Comparison of ENCODE assay signal across 28 mouse cellular contexts in the genomic region with DNA sequence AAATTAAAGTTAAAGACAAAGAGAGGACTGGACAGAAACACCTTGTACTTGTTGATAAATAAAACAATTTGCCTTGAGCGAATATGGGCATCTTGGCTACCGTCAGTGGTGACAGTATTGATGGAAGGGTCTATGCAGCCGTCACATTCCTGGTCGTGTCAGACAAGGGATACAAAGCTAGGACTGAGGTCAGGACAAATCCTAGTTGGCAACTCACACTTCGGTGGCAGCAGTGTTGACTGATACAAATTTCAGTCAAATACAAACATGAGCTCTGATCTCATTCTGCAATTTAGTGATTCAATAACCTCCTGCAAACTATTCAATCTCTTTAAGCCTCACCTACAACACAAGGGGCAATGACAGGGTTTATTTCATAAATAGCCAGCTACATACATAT.
"Had no signal": no experiment of that assay in that cellular context is flagged by ENCODE, and none has a peak within 500 bp of the region (broad histone marks: within the 10 kb centered on the region; RNA-seq: fewer than 3 reads in every experiment).

No protein-coding gene starts in this region.

- DNase-seq: cerebellum, adult 18-20 months; cerebellum, adult 2 months; cerebellum, adult 8-10 months; cerebellum, adult 9-10 months; cerebellum, adult 9-11 months; cerebellum, postnatal 10 days; cerebellum, postnatal 14 days; cerebellum, postnatal 25 days; cerebellum, postnatal 36 days; embryo, embryonic 11 days; forebrain, postnatal 0 days; gastrocnemius, adult 2 months; gastrocnemius, postnatal 10 days; gastrocnemius, postnatal 14 days; gastrocnemius, postnatal 25 days; gastrocnemius, postnatal 36 days; heart, adult 11 months; heart, adult 18-20 months had no signal

- ATAC-seq: forebrain, embryonic 13.5 days; forebrain, embryonic 14.5 days; forebrain, embryonic 16.5 days; forebrain, postnatal 0 days had no signal

- H3K27ac ChIP-seq: embryonic facial prominence, embryonic 10.5 days; embryonic facial prominence, embryonic 12.5 days; embryonic facial prominence, embryonic 13.5 days; embryonic facial prominence, embryonic 15.5 days; forebrain, embryonic 10.5 days; forebrain, embryonic 12.5 days; forebrain, embryonic 13.5 days; gastrocnemius, adult 2 months had no signal

- H3K27me3 ChIP-seq: embryonic facial prominence, embryonic 12.5 days; embryonic facial prominence, embryonic 13.5 days; embryonic facial prominence, embryonic 15.5 days; forebrain, embryonic 12.5 days; forebrain, embryonic 13.5 days had no signal

- H3K9me3 ChIP-seq: embryonic facial prominence, embryonic 10.5 days; embryonic facial prominence, embryonic 12.5 days; embryonic facial prominence, embryonic 13.5 days; embryonic facial prominence, embryonic 15.5 days; forebrain, embryonic 12.5 days; forebrain, embryonic 13.5 days had no signal

- H3K36me3 ChIP-seq: embryonic facial prominence, embryonic 15.5 days; forebrain, embryonic 12.5 days had no signal

- H3K4me2 ChIP-seq: embryonic facial prominence, embryonic 12.5 days; embryonic facial prominence, embryonic 13.5 days; embryonic facial prominence, embryonic 15.5 days; forebrain, embryonic 12.5 days; forebrain, embryonic 13.5 days had no signal

- H3K9ac ChIP-seq: embryonic facial prominence, embryonic 12.5 days; embryonic facial prominence, embryonic 13.5 days; embryonic facial prominence, embryonic 15.5 days; forebrain, embryonic 12.5 days; forebrain, embryonic 13.5 days; forebrain, postnatal 0 days had no signal

- H3K4me3 ChIP-seq: embryonic facial prominence, embryonic 10.5 days; embryonic facial prominence, embryonic 12.5 days; embryonic facial prominence, embryonic 13.5 days; embryonic facial prominence, embryonic 15.5 days; erythroblast, embryonic 14.5 days; forebrain, embryonic 10.5 days; forebrain, embryonic 12.5 days; forebrain, embryonic 13.5 days; gastrocnemius, adult 2 months had no signal
